Mouse (Mus musculus) cerebellum, adult 2 months (tissue): ENCODE results near the gene Polr2j.

ENCODE experiments used
- CTCF ChIP-seq: fragments of 200-500 bp; IDR thresholded peaks from 2 replicates; pipeline ENCODE4 v1.5.1; 2011; ENCODE audit warnings: low read depth, mild to moderate bottlenecking, control low read depth, low read length, moderate library complexity, borderline replicate concordance; ENCODE audit not compliant: insufficient read depth
- POLR2A ChIP-seq: fragments of 200-500 bp; IDR thresholded peaks from 2 replicates; pipeline ENCODE4 v1.6.1; 2011; ENCODE audit warnings: low read length, control low read depth, borderline replicate concordance; ENCODE audit not compliant: insufficient read depth

DNA sequence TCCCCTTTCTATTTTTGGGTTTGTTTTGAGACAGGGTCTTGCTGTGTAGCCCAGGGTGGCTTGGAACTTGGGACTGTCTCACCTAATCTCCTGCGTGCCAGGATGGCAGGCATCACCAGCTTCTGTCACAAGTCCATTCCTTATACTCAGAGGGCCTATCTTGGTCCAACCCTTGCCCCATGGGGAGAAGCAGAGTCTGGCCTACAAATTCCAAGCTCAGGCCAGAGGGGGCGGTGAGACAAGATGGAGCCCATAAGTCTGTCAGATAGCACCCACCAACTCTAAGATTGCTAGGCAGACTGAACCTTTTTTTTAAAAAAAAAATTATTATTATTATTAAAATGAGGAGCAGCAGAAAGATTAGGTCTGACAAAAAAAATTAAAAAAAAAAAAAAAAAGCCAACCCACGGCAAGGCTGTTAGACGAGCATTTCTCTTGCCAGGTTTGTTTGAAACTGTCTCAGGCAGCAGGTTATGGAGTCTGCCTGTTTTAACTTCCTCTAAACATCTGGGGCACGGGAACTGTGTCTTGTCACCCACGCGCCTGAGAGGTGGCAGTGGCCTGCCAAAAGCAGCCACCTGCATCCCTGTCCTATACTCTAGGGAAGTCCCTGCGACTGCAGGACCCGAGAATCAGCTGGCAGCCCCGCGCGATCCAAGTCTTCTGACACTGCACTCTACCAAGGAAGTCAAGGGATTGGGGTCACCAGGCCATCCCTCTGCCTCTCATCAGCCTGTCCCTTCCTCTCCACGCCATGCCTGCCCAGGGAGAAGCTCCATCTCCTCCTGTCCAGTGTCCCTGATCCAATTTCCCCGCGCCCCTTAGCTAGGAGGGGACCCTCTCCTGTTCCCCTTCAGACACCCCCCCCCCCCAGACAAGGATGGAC, 53.4 kb downstream of the Polr2j start:
- TF ChIP-seq POLR2A: no peak
- TF ChIP-seq CTCF: no peak
